Mouse (Mus musculus): ENCODE results near the gene Tmem39a. TPM values are rescaled to one million over a fixed set of nuclear protein-coding genes. Genes with fewer than 3 reads are reported as not detected.

The Tmem39a gene
- polyA plus RNA-seq, 1 experiment, result 165 TPM

DNA sequence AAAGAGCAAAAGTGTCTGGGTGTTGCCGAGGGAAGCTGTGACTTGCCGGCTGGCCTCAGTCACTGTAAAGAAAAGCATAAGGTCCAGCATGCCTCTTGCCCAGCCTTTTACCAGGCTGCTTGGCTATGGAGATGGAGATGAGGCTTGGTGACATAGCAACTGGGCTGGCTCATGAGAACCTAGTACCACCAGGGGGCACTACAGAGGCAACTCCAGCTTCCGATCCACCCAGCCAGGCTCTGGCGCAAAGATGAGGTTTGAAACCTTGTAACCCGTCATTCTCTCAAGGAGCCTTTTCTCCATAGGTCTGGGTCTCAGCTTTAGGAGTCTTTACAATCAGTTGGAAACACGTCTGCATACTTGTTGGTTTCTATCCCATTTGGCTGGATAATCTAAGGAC lies 60.6 kb downstream of the Tmem39a start:
- Histone ChIP-seq H3K36me3 (ENCODE audit: control insufficient read depth, insufficient read depth, low read length, poor library complexity, severe bottlenecking) (no peaks in the 10 kb centered on the region), H3K27me3 (ENCODE audit: control insufficient read depth, insufficient read depth, low read length, poor library complexity, severe bottlenecking) (no peaks in the 10 kb centered on the region), H3K27ac (ENCODE audit: insufficient read depth, low read length) (no peak overlapping the region), H3K9me3 (replicated peaks; ENCODE audit: control insufficient read depth, insufficient read depth, low read length, poor library complexity, severe bottlenecking) (no peaks in the 10 kb centered on the region), H3K9ac (ENCODE audit: low read depth, poor library complexity, severe bottlenecking) (no peak overlapping the region), H3K4me1 (ENCODE audit: control insufficient read depth, insufficient read depth, low read length) (no peaks in the 10 kb centered on the region), H3K4me3 (ENCODE audit: low read depth, low read length) (no peak overlapping the region)
- TF ChIP-seq POLR2A (IDR thresholded peaks at IDR 0.05; ENCODE audit: insufficient read depth, low read length) (no peak), CTCF (IDR thresholded peaks at IDR 0.05; ENCODE audit: low read depth, low read length) (peak; percentile 90)

- H3K9me3 ChIP-seq (replicated peaks; ENCODE audit: control insufficient read depth, insufficient read depth, low read length, poor library complexity, severe bottlenecking), result no peaks in the 10 kb centered on the region
- H3K27ac ChIP-seq (ENCODE audit: insufficient read depth, low read length), result no peak overlapping the region
- no peaks in the 10 kb centered on the region for H3K4me1 ChIP-seq (ENCODE audit: control insufficient read depth, insufficient read depth, low read length)
- TF ChIP-seq EP300 (IDR thresholded peaks at IDR 0.05; ENCODE audit: insufficient read depth, low read depth, low read length), result no peak
- no peaks in the 10 kb centered on the region for H3K27me3 ChIP-seq (ENCODE audit: control insufficient read depth, insufficient read depth, low read length, poor library complexity, severe bottlenecking)
- no peak overlapping the region for H3K4me3 ChIP-seq (ENCODE audit: low read depth, low read length)
- H3K9ac ChIP-seq (ENCODE audit: low read depth, poor library complexity, severe bottlenecking), result no peak overlapping the region
- no peaks in the 10 kb centered on the region for H3K36me3 ChIP-seq (ENCODE audit: control insufficient read depth, insufficient read depth, low read length, poor library complexity, severe bottlenecking)
Measured at GRCm38 (mm10) chr16:38620696-38621450, 62.4 kb downstream of the Tmem39a start.

DNA sequence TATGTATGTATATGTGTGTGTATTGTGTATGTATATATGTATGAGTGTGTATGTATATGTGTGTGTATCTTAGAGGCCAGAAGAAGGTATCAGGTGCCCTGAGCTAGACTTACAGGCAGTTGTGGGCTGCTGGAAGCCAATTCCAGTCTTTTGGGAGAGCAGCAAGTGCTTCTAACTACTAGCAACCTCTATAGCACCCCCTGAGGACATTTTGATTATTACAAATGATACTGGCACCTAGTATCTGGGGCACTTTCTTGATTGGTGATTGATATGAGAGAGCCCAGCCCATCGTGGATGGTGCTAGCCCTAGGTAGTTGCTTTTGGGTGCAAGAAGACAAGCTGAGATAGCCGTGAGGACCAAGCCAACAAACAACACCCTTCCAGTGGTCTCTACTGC lies 63.8 kb downstream of the Tmem39a start:
- TF ChIP-seq EP300 (IDR thresholded peaks at IDR 0.05; ENCODE audit: insufficient read depth, low read depth, low read length), result no peak
- no peak for TF ChIP-seq CTCF (IDR thresholded peaks at IDR 0.05; ENCODE audit: low read depth, low read length)
- TF ChIP-seq POLR2A (IDR thresholded peaks at IDR 0.05; ENCODE audit: insufficient read depth, low read length), result no peak
- Histone ChIP-seq H3K4me3 (ENCODE audit: low read depth, low read length) (no peak overlapping the region), H3K36me3 (ENCODE audit: control insufficient read depth, insufficient read depth, low read length, poor library complexity, severe bottlenecking) (no peaks in the 10 kb centered on the region), H3K9ac (ENCODE audit: low read depth, poor library complexity, severe bottlenecking) (no peak overlapping the region), H3K9me3 (replicated peaks; ENCODE audit: control insufficient read depth, insufficient read depth, low read length, poor library complexity, severe bottlenecking) (no peaks in the 10 kb centered on the region), H3K4me1 (ENCODE audit: control insufficient read depth, insufficient read depth, low read length) (no peaks in the 10 kb centered on the region), H3K27me3 (ENCODE audit: control insufficient read depth, insufficient read depth, low read length, poor library complexity, severe bottlenecking) (no peaks in the 10 kb centered on the region), H3K27ac (ENCODE audit: insufficient read depth, low read length) (no peak overlapping the region)

- Histone ChIP-seq H3K36me3 (ENCODE audit: control insufficient read depth, insufficient read depth, low read length, poor library complexity, severe bottlenecking) (no peaks in the 10 kb centered on the region), H3K4me3 (ENCODE audit: low read depth, low read length) (no peak overlapping the region), H3K27me3 (ENCODE audit: control insufficient read depth, insufficient read depth, low read length, poor library complexity, severe bottlenecking) (no peaks in the 10 kb centered on the region), H3K27ac (ENCODE audit: insufficient read depth, low read length) (no peak overlapping the region), H3K9me3 (replicated peaks; ENCODE audit: control insufficient read depth, insufficient read depth, low read length, poor library complexity, severe bottlenecking) (no peaks in the 10 kb centered on the region), H3K9ac (ENCODE audit: low read depth, poor library complexity, severe bottlenecking) (no peak overlapping the region), H3K4me1 (ENCODE audit: control insufficient read depth, insufficient read depth, low read length) (no peaks in the 10 kb centered on the region)
- TF ChIP-seq CTCF (IDR thresholded peaks at IDR 0.05; ENCODE audit: low read depth, low read length), result no peak
- TF ChIP-seq POLR2A (IDR thresholded peaks at IDR 0.05; ENCODE audit: insufficient read depth, low read length), result no peak
- TF ChIP-seq EP300 (IDR thresholded peaks at IDR 0.05; ENCODE audit: insufficient read depth, low read depth, low read length), result no peak
Measured at GRCm38 (mm10) chr16:38624303-38624702, 65.8 kb downstream of the Tmem39a start.

GRCm38 (mm10) chr16:38625411-38625810 lies 66.9 kb downstream of the Tmem39a start:
- H3K27ac ChIP-seq (ENCODE audit: insufficient read depth, low read length), result no peak overlapping the region
- H3K27me3 ChIP-seq (ENCODE audit: control insufficient read depth, insufficient read depth, low read length, poor library complexity, severe bottlenecking), result no peaks in the 10 kb centered on the region
- H3K4me3 ChIP-seq (ENCODE audit: low read depth, low read length), result no peak overlapping the region
- TF ChIP-seq EP300 (IDR thresholded peaks at IDR 0.05; ENCODE audit: insufficient read depth, low read depth, low read length) (no peak), POLR2A (IDR thresholded peaks at IDR 0.05; ENCODE audit: insufficient read depth, low read length) (no peak), CTCF (IDR thresholded peaks at IDR 0.05; ENCODE audit: low read depth, low read length) (no peak)
- H3K36me3 ChIP-seq (ENCODE audit: control insufficient read depth, insufficient read depth, low read length, poor library complexity, severe bottlenecking), result no peaks in the 10 kb centered on the region
- H3K4me1 ChIP-seq (ENCODE audit: control insufficient read depth, insufficient read depth, low read length), result no peaks in the 10 kb centered on the region
- no peaks in the 10 kb centered on the region for H3K9me3 ChIP-seq (replicated peaks; ENCODE audit: control insufficient read depth, insufficient read depth, low read length, poor library complexity, severe bottlenecking)
- no peak overlapping the region for H3K9ac ChIP-seq (ENCODE audit: low read depth, poor library complexity, severe bottlenecking)

DNA sequence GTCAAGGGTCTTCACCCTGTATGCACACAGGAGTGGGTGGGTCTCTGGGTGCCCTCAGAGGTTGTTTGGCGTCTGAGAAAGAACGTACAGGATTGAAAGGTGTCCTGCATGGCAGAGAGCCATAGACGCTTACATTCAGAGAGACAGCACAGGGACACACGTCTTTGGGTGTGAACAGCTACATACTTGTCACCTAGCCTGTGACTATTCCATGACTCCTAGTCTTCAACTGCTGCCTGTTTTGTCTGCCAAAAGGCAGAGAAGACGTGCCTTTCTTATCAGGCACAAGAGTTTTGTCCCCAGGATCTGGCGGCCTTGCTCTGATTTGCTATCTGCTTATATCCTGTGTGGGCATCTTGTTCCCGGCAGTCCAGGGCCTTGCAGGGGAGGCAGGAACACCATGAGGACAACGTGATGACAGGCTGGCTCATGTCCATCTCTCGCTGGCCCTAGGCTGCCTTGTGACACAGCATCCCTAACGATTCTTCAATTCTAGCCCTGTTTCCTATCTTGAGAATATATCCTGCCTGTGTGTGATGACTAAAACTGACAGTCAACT lies 67.4 kb downstream of the Tmem39a start:
- TF ChIP-seq POLR2A (IDR thresholded peaks at IDR 0.05; ENCODE audit: insufficient read depth, low read length) (no peak), CTCF (IDR thresholded peaks at IDR 0.05; ENCODE audit: low read depth, low read length) (no peak), EP300 (IDR thresholded peaks at IDR 0.05; ENCODE audit: insufficient read depth, low read depth, low read length) (no peak)
- Histone ChIP-seq H3K4me3 (ENCODE audit: low read depth, low read length) (no peak overlapping the region), H3K9ac (ENCODE audit: low read depth, poor library complexity, severe bottlenecking) (no peak overlapping the region), H3K27ac (ENCODE audit: insufficient read depth, low read length) (no peak overlapping the region), H3K27me3 (ENCODE audit: control insufficient read depth, insufficient read depth, low read length, poor library complexity, severe bottlenecking) (no peaks in the 10 kb centered on the region), H3K9me3 (replicated peaks; ENCODE audit: control insufficient read depth, insufficient read depth, low read length, poor library complexity, severe bottlenecking) (no peaks in the 10 kb centered on the region), H3K36me3 (ENCODE audit: control insufficient read depth, insufficient read depth, low read length, poor library complexity, severe bottlenecking) (no peaks in the 10 kb centered on the region), H3K4me1 (ENCODE audit: control insufficient read depth, insufficient read depth, low read length) (no peaks in the 10 kb centered on the region)
